Mouse (Mus musculus) kidney, embryonic 15.5 days (tissue): Measurements from ENCODE around the gene U2af2. TPM values are rescaled to one million over a fixed set of nuclear protein-coding genes. Genes with fewer than 3 reads are reported as not detected.

Experiments used
- ATAC-seq: fragments of 200-750 bp; cut with Nextera tagmentation; replicated peaks from 2 replicates; pipeline ENCODE4 v1.8.0; 2017; ENCODE audit warnings: moderate TSS enrichment; ENCODE audit not compliant: low FRiP score
- H3K27ac ChIP-seq: fragments of 300-500 bp; sonication (generic); 2 replicates; pipeline ENCODE4 v1.5.1; 2015; ENCODE audit warnings: mild to moderate bottlenecking, inconsistent platforms
- H3K27me3 ChIP-seq: fragments of 300-500 bp; sonication (generic); 2 replicates; pipeline ENCODE4 v1.6.1; 2015; ENCODE audit warnings: inconsistent platforms
- H3K36me3 ChIP-seq: fragments of 300-500 bp; sonication (generic); 2 replicates; pipeline ENCODE4 v1.6.1; 2015; ENCODE audit warnings: inconsistent platforms
- H3K4me1 ChIP-seq: fragments of 300-500 bp; sonication (generic); 2 replicates; pipeline ENCODE4 v1.6.1; 2015; ENCODE audit warnings: inconsistent platforms
- H3K4me2 ChIP-seq: fragments of 300-500 bp; sonication (generic); 2 replicates; pipeline ENCODE4 v1.6.1; 2015; ENCODE audit warnings: moderate library complexity, mild to moderate bottlenecking, inconsistent platforms
- H3K4me3 ChIP-seq: fragments of 300-500 bp; sonication (generic); replicated peaks from 2 replicates; pipeline ENCODE4 v1.5.1; 2015; ENCODE audit warnings: mild to moderate bottlenecking, inconsistent platforms
- H3K9ac ChIP-seq: fragments of 300-500 bp; sonication (generic); 2 replicates; pipeline ENCODE4 v1.6.1; 2015; ENCODE audit warnings: mild to moderate bottlenecking, inconsistent platforms
- H3K9me3 ChIP-seq: fragments of 300-500 bp; sonication (generic); replicated peaks from 2 replicates; pipeline ENCODE4 v1.6.1; 2016; ENCODE audit warnings: inconsistent platforms
- WGBS: fragments of 180-500 bp; shearing (Covaris S2); methylation state at CpG from one replicate; pipeline ENCODE4 v1.1.7; 2015; ENCODE audit warnings: mixed read lengths; 5-methylcytosine and 5-hydroxymethylcytosine counted together
- polyA plus RNA-seq: library from polyadenylated mRNA; unstranded; fragments of >200 nt; fragmentation: Nextera tagmentation; extraction: Ambion mirVana; gene quantifications from 2 replicates; pipeline ENCODE4 v1.2.1, GENCODE M21; 2015

U2af2 gene
- polyA plus RNA-seq, 1 experiment from 2014 or later: 145 TPM

GRCm38 (mm10) chr7:5020685-5021084, 41.3 kb upstream of the U2af2 start:
- Histone ChIP-seq H3K9ac (peak overlapping the region; percentile 81), H3K4me2 (peak overlapping the region; percentile 67), H3K27ac (peak overlapping the region; percentile 97), H3K27me3 (no peaks in the 10 kb centered on the region), H3K4me1 (peaks cover 30% of the 10 kb centered on the region), H3K9me3 (no peaks in the 10 kb centered on the region), H3K4me3 (peak overlapping the region; percentile 66), H3K36me3 (peaks cover 55% of the 10 kb centered on the region)
- 3% methylated on average over 15 of the region's 15 CpGs for WGBS
- ATAC-seq: peak; percentile 7

DNA sequence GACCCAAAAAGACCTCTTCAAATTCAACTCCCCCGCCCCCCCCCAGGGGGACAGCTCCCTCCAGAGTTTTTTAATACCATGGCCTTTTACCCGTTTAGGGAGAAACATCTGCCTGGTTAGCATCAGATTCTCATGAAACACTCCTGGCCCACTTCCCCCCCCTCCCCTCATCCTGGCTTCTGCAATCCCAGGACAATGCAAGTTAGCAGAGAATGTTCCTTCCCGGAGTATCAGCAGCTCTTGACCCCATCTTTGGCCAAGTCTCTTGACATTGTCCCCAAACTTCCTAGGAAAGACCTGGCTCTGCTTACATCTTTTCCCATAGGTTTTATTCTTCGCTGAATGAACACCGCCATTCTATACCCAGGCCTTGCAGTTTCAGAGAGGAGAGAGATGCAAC, 40.7 kb upstream of the U2af2 start:
- no peaks in the 10 kb centered on the region for H3K27me3 ChIP-seq
- ATAC-seq: no peak
- 48% methylated on average over 5 of the region's 5 CpGs for WGBS
- H3K4me3 ChIP-seq: peak overlapping the region; percentile 66
- peaks cover 60% of the 10 kb centered on the region for H3K36me3 ChIP-seq
- no peaks in the 10 kb centered on the region for H3K9me3 ChIP-seq
- peak overlapping the region; percentile 97 for H3K27ac ChIP-seq
- peaks cover 25% of the 10 kb centered on the region for H3K4me1 ChIP-seq
- peak overlapping the region; percentile 81 for H3K9ac ChIP-seq
- peak overlapping the region; percentile 67 for H3K4me2 ChIP-seq

DNA sequence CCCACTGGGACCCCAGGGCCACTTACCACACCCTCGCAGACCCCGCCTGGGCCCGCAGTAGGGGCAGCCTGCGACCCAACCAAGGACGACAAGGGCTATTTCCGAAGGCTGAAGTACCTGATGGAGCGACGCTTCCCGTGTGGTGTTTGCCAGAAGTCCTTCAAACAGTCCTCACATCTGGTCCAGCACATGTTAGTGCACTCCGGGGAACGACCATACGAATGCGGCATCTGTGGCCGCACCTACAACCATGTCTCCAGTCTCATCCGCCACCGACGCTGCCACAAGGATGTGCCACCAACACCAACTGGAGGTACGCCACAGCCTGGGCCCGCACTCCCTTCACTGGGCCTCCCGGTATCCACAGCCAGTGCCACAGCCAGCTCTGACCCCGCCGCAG, 32.4 kb upstream of the U2af2 start:
- Histone ChIP-seq H3K4me2 (no peak overlapping the region), H3K9me3 (peaks cover 38% of the 10 kb centered on the region), H3K4me3 (no peak overlapping the region), H3K27ac (no peak overlapping the region), H3K4me1 (no peaks in the 10 kb centered on the region), H3K9ac (no peak overlapping the region), H3K27me3 (no peaks in the 10 kb centered on the region), H3K36me3 (peaks cover 98% of the 10 kb centered on the region)
- WGBS: 95% methylated on average over 22 of the region's 22 CpGs
- 0 out of 2 replicates have a peak, but pooled peaks have one; percentile 20 for ATAC-seq

- WGBS: 91% methylated on average over 21 of the region's 21 CpGs
- Histone ChIP-seq H3K27me3 (no peaks in the 10 kb centered on the region), H3K4me2 (no peak overlapping the region), H3K4me1 (no peaks in the 10 kb centered on the region), H3K36me3 (peaks cover 98% of the 10 kb centered on the region), H3K9me3 (peaks cover 38% of the 10 kb centered on the region), H3K9ac (no peak overlapping the region), H3K27ac (no peak overlapping the region), H3K4me3 (no peak overlapping the region)
- ATAC-seq: no peak
Measured at GRCm38 (mm10) chr7:5029946-5030345, 32.0 kb upstream of the U2af2 start.

GRCm38 (mm10) chr7:5030554-5031275, 31.2 kb upstream of the U2af2 start:
- no peaks in the 10 kb centered on the region for H3K27me3 ChIP-seq
- no peak overlapping the region for H3K4me2 ChIP-seq
- ATAC-seq: no peak
- H3K4me1 ChIP-seq: no peaks in the 10 kb centered on the region
- peaks cover 38% of the 10 kb centered on the region for H3K9me3 ChIP-seq
- no peak overlapping the region for H3K4me3 ChIP-seq
- 83% methylated on average over 63 of the region's 63 CpGs for WGBS
- H3K36me3 ChIP-seq: peaks cover 98% of the 10 kb centered on the region
- no peak overlapping the region for H3K9ac ChIP-seq
- no peak overlapping the region for H3K27ac ChIP-seq

GRCm38 (mm10) chr7:5031496-5031895, 30.4 kb upstream of the U2af2 start:
- ATAC-seq: 0 out of 2 replicates have a peak, but pooled peaks have one; percentile 10
- Histone ChIP-seq H3K27me3 (no peaks in the 10 kb centered on the region), H3K4me2 (no peak overlapping the region), H3K9me3 (peaks cover 38% of the 10 kb centered on the region), H3K27ac (no peak overlapping the region), H3K4me1 (no peaks in the 10 kb centered on the region), H3K4me3 (no peak overlapping the region), H3K36me3 (peaks cover 98% of the 10 kb centered on the region), H3K9ac (no peak overlapping the region)
- WGBS: 82% methylated on average over 46 of the region's 46 CpGs

GRCm38 (mm10) chr7:5033818-5034217, 28.1 kb upstream of the U2af2 start, which contains the start of gene 4632433K11Rik:
TSS of gene 4632433K11Rik (plus strand) at chr7:5034118.
- 88% methylated on average over 3 of the region's 3 CpGs for WGBS
- Histone ChIP-seq H3K9ac (no peak within 1 kb of the TSS), H3K36me3 (peaks cover 77% of the 10 kb centered on the region), H3K4me2 (no peak within 1 kb of the TSS), H3K27me3 (no peaks in the 10 kb centered on the region), H3K27ac (no peak within 1 kb of the TSS), H3K4me1 (peaks cover 3% of the 10 kb centered on the region; the same call in 1 of the 2 replicates), H3K9me3 (peaks cover 34% of the 10 kb centered on the region), H3K4me3 (no peak within 1 kb of the TSS)
- no peak for ATAC-seq

GRCm38 (mm10) chr7:5035628-5036027, 26.3 kb upstream of the U2af2 start:
- Histone ChIP-seq H3K4me2 (no peak overlapping the region), H3K9ac (no peak overlapping the region), H3K27ac (no peak overlapping the region), H3K27me3 (no peaks in the 10 kb centered on the region), H3K9me3 (peaks cover 16% of the 10 kb centered on the region), H3K36me3 (peaks cover 61% of the 10 kb centered on the region), H3K4me1 (peaks cover 11% of the 10 kb centered on the region; the same call in 1 of the 2 replicates), H3K4me3 (no peak overlapping the region)
- 95% methylated on average over 17 of the region's 17 CpGs for WGBS
- ATAC-seq: no peak

DNA sequence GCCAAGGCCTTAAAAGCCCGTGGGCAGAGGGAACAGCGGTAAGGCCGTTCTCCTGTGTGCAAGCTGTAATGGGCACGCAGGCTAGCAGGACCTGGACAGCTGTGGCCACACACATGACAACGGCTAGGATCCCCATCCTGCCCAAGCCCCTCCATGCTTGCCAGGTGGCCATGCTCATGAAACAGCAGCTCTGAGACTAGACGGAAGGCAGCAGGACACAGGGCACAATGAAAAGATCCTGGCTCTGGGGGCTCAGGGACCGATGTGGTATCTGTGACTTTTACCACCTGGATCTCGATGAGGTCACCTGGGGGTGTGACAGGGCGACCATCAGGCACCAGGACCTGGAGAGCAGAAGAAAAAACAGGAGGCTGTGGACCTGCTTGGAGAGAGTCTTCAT, 25.8 kb upstream of the U2af2 start:
- Histone ChIP-seq H3K4me3 (no peak overlapping the region), H3K27me3 (no peaks in the 10 kb centered on the region), H3K27ac (no peak overlapping the region), H3K9me3 (peaks cover 11% of the 10 kb centered on the region), H3K4me2 (no peak overlapping the region), H3K9ac (no peak overlapping the region), H3K4me1 (peaks cover 11% of the 10 kb centered on the region; the same call in 1 of the 2 replicates), H3K36me3 (peaks cover 57% of the 10 kb centered on the region)
- 90% methylated on average over 9 of the region's 9 CpGs for WGBS
- no peak for ATAC-seq

DNA sequence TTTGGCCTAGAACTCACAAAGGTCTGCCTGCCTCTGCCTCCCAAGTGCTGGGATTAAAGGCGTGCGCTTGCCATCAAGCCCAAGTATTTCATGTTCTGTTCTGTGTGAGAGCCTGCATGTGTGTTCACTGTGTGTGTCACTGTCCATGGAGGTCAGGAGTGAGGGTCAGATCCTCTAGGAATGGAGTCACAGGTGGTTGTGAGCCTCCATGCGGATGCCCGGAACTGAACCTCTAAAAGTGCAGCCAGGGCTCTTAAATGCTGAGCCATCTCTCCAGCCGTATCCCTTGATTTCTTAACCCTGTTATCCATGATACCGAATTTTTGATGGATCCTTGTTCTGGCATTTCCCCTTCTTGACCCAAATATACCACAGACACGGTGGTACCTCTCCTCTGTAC, 24.9 kb upstream of the U2af2 start:
- WGBS: 94% methylated on average over 7 of the region's 7 CpGs
- Histone ChIP-seq H3K4me2 (no peak overlapping the region), H3K9me3 (peaks cover 2% of the 10 kb centered on the region; the same call in 1 of the 2 replicates), H3K9ac (no peak overlapping the region), H3K27ac (no peak overlapping the region), H3K4me1 (peaks cover 11% of the 10 kb centered on the region; the same call in 1 of the 2 replicates), H3K4me3 (no peak overlapping the region), H3K27me3 (no peaks in the 10 kb centered on the region), H3K36me3 (peaks cover 52% of the 10 kb centered on the region)
- no peak for ATAC-seq

- Histone ChIP-seq H3K36me3 (peaks cover 48% of the 10 kb centered on the region), H3K9ac (peak overlapping the region; percentile 80; the same call in 1 of the 2 replicates), H3K27me3 (no peaks in the 10 kb centered on the region), H3K4me1 (peaks cover 11% of the 10 kb centered on the region; the same call in 1 of the 2 replicates), H3K4me3 (peak overlapping the region; percentile 67), H3K27ac (peak overlapping the region; percentile 97), H3K9me3 (no peaks in the 10 kb centered on the region), H3K4me2 (peak overlapping the region; percentile 62)
- WGBS: 91% methylated on average over 8 of the region's 8 CpGs
- no peak for ATAC-seq
Measured at GRCm38 (mm10) chr7:5037467-5037866, 24.5 kb upstream of the U2af2 start.

- H3K4me2 ChIP-seq: peak within 1 kb of the TSS; percentile 62
- peaks cover 40% of the 10 kb centered on the region for H3K36me3 ChIP-seq
- peak within 1 kb of the TSS; percentile 80 for H3K9ac ChIP-seq
- under 1% methylated on average over 48 of the region's 48 CpGs for WGBS
- peak within 1 kb of the TSS; percentile 97 for H3K27ac ChIP-seq
- H3K27me3 ChIP-seq: no peaks in the 10 kb centered on the region
- peaks cover 11% of the 10 kb centered on the region; the same call in 1 of the 2 replicates for H3K4me1 ChIP-seq
- H3K9me3 ChIP-seq: no peaks in the 10 kb centered on the region
- peak; percentile 98 for ATAC-seq
- H3K4me3 ChIP-seq: peak within 1 kb of the TSS; percentile 67
Measured at GRCm38 (mm10) chr7:5038109-5038732, 23.7 kb upstream of the U2af2 start, which contains the start of gene Zfp784. TSS of gene Zfp784 (minus strand) at chr7:5038446.
